Mouse (Mus musculus): Measurements from ENCODE around the gene Pias4. TPM values are rescaled to one million over a fixed set of nuclear protein-coding genes. Genes with fewer than 3 reads are reported as not detected.
A peak's percentile ranks its signal among the peaks of the same experiment; 100 is the strongest.
"Not testable (repeated sequence)": the region's sequence is repeated elsewhere in the genome, so short reads cannot be mapped to it uniquely, and the experiment has no call there.

Pias4 gene
- 13.0 to 24.9 TPM (median 21.2 TPM) in 3 replicates for total RNA-seq (2017)

DNA sequence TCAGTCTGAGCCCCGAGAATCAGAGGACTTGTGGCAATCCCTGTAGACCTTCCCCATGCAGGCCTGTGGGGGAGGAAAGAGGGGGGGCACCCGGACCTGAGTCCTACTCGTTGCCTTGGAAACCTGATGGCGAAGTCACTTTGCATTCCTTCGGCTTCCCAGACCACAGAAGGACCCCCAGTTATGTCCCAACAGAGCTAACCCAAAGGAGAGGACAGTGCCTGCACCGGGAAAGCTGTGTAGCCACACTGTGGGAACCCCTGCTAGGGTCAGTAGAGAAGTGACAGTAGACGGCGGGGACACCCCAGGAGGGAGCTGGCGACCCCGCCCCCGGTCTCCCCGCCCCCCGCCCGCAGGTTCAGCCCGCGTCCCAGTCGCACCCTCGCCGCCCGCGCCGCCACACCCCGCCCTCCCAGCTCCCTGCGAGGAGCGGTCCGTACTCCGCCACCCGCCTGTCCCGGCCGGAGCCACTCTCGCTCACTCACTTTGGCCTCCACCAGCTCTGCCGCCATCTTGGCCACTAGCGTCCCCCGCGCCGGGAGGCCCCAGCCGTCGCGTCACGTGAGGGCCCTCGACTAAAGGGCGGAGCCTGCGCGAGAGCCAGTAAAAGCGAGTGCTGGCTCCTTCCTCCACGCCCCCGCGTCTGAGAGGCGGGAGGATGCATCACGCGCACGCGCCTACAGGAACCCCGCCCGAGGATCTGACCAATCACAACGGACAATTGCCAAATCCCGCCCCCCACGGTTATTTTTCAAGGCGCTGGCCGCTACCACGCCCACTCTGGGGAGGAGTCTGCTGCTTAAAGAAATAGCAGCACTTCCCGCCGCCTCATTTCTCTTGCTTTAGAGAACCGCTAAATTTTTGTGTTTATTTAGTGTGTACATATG is at the start of gene Pias4:
Gene Pias4, minus strand, starts transcription at position 724 of the 887 bp plus-strand sequence.
- ATAC-seq (replicated peaks; ENCODE audit: insufficient number of reproducible peaks, low FRiP score, low TSS enrichment, poor library complexity, severe bottlenecking), result peak; percentile 89

DNA sequence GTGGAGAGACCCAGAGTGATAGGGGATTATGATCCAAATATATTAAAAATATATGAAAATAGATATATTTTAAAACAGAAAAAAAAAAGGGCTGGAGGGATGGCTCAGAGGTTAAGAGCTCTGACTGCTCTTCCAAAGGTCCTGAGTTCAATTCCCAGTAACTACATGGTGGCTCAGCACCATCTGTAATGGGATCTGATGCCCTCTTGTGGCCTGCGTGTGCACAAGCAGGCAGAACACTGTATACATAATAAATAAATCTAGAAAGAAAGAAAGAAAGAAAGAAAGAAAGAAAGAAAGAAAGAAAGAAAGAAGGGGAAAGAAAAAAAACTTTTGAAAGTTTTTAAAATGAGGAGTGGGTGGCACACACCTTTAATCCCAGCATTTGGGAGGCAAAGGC is 49.5 kb upstream of the Pias4 start:
- ATAC-seq (replicated peaks; ENCODE audit: insufficient number of reproducible peaks, low FRiP score, low TSS enrichment, poor library complexity, severe bottlenecking), result not testable (repeated sequence)

- ATAC-seq (replicated peaks; ENCODE audit: insufficient number of reproducible peaks, low FRiP score, low TSS enrichment, poor library complexity, severe bottlenecking), result no peak
Measured at GRCm38 (mm10) chr10:81216810-81217209, 49.1 kb upstream of the Pias4 start.

- no peak for ATAC-seq (replicated peaks; ENCODE audit: insufficient number of reproducible peaks, low FRiP score, low TSS enrichment, poor library complexity, severe bottlenecking)
Measured at GRCm38 (mm10) chr10:81216260-81216659, 48.5 kb upstream of the Pias4 start.

DNA sequence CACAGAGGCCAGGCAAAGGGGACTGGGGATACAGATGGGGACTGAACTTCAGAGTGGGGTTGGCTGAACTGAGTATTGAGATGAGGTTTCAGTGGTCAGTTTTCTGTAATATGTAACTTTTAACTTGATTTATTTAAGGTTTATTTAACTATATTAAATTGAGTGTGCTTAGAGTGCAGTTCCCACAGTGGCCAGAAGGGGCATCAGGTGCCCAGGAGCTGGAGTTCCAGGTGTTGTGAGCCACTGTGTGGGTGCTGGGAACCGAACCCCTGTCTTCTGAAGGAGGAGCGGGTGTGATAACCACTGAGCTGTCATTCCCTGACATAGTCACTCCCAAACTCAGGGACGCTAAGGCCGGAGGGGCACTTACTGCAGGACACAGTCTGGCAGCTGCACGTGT is 42.4 kb upstream of the Pias4 start:
- ATAC-seq (replicated peaks; ENCODE audit: insufficient number of reproducible peaks, low FRiP score, low TSS enrichment, poor library complexity, severe bottlenecking), result no peak

GRCm38 (mm10) chr10:81204137-81204536 is 36.4 kb upstream of the Pias4 start:
- no peak for ATAC-seq (replicated peaks; ENCODE audit: insufficient number of reproducible peaks, low FRiP score, low TSS enrichment, poor library complexity, severe bottlenecking)

- ATAC-seq (replicated peaks; ENCODE audit: insufficient number of reproducible peaks, low FRiP score, low TSS enrichment, poor library complexity, severe bottlenecking), result no peak
Measured at GRCm38 (mm10) chr10:81202978-81203720, 35.4 kb upstream of the Pias4 start.

DNA sequence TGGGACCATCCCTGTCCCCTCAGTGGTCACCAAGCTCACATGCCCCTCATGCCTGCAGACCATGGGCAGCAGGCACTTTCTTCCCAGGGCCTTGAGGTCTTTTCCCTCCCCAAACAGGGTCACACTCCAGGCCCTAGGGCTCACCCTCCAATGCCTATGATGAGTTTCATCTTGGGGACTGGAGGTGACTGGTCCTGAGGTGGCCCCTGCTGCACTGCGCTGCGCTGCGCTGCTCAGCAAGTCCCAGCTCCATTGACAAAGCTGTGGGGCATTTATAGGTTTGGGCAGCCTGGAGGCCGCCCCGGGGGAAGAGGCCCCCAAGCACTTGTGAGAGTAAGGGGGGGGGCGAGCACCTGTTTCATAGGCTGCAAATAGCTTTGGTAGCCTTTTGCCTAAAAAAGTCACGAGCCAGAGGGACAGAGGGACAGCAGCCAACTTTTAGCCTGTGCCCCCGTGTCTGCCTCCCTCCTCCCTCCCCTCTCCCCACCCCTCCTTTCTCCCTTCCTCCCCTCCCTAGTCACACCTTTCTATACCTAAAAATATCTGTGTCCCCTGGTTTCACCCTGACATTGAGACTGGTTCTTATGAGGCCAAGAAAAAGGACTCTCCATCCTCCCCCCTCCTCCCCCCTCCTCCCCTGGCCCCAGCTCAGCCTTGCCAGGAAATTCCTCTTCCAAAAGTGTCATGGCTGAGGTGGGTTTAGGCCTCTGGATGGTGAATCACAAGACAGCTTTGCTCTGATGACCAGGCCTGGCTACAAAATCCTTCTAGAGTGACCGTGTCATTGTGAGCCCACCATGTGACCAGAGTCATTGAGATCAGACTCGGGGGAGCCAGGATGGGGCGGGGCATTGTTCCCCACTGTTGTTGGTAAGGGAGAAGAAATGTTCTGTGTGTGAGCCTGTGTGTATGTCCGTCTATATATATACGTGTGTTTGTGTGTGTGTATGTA is 34.4 kb upstream of the Pias4 start, which contains the start of gene Nmrk2:
Gene Nmrk2, minus strand, starts transcription at position 245 of the 952 bp plus-strand sequence.
- no peak for ATAC-seq (replicated peaks; ENCODE audit: insufficient number of reproducible peaks, low FRiP score, low TSS enrichment, poor library complexity, severe bottlenecking)

GRCm38 (mm10) chr10:81200605-81201287 is 33.0 kb upstream of the Pias4 start:
- no peak for ATAC-seq (replicated peaks; ENCODE audit: insufficient number of reproducible peaks, low FRiP score, low TSS enrichment, poor library complexity, severe bottlenecking)

DNA sequence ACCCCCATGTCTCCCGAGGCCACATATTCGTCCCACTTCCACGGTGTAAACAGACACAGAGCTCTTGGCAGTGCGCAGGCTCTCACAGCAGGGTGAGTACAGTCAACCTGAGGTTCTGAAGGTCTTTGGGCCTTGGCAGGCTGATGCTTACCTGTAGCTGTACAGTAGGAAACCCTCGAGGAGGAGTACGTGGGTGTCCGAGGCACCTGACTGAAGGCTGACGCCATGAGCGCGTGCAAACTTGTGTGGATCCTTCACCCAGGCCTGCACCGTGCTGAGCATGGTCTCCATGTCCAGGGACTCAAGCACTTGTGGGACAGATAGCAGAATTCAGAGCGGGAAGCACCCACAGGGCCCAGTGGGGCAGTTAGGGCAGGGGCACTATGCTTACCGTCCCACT is 32.4 kb upstream of the Pias4 start:
- ATAC-seq (replicated peaks; ENCODE audit: insufficient number of reproducible peaks, low FRiP score, low TSS enrichment, poor library complexity, severe bottlenecking), result no peak

DNA sequence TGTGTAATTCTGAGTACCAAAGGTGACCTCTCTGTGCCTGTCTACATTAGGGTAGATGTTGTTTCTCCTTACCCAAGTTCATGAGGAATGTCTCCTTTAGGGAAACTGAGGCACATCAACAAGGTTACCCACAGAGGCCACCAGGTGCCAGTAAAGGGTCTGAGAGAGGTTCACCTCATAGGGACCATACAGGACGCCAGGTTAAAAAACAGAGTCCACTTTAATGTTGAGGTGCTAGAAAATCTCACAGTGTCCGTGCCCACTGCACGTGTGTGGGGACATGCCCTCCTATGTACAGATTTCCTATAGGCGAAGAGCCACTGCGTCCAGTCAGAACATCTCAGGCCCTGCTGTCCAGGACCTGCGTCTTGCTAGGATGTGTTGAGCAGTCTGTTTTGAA is 31.3 kb upstream of the Pias4 start:
- no peak for ATAC-seq (replicated peaks; ENCODE audit: insufficient number of reproducible peaks, low FRiP score, low TSS enrichment, poor library complexity, severe bottlenecking)

GRCm38 (mm10) chr10:81198230-81198629 is 30.5 kb upstream of the Pias4 start:
- peak; percentile 44; the same call in 1 of the 2 replicates for ATAC-seq (replicated peaks; ENCODE audit: insufficient number of reproducible peaks, low FRiP score, low TSS enrichment, poor library complexity, severe bottlenecking)

DNA sequence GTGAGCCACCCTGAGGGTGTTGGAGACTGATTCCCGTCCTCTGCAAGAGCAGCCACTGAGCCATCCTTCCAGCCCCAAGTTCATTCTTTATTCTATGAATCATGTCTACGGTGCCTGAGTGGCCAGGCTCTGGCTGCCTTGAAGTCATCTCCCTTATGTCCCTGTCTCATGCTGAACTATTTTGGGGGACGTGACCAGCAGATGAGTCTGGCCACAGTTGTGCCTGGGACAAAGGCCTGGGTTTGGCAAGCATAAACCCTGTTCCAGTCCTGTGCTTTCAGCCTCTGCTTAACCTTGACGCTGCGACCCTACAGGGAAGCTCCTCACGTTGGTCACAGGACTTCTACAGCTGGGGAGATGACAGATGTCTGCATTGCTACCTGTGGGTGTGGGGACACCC is 29.6 kb upstream of the Pias4 start:
- no peak for ATAC-seq (replicated peaks; ENCODE audit: insufficient number of reproducible peaks, low FRiP score, low TSS enrichment, poor library complexity, severe bottlenecking)

DNA sequence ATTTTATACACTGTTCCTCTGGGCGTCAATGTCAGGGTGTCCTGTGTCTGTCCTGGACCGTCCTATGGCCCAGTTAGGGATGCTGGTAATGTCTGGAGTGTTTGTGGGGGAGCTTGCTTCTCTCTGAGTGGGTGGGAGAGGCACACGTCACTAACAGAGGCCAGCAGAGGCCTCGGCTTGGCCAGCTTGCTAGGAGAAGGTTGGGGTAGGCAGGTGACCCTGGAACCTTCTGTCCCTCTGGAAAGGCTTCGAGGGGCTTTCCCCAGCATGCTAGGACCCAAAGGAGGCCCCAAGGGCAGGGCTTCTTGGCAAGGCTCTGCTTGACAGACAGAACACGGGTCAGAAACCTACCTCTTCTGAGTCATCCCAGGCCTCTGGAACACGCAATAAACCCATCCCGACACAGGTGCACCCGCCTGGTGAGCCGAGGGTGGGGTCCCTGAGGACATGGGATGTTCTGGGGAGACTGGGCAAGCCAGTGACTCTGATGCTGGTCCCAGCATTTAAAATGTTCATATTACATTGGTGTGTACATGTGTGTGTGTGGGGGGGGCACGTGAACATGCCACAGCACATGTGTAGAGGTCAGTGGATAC is 28.8 kb upstream of the Pias4 start:
- no peak for ATAC-seq (replicated peaks; ENCODE audit: insufficient number of reproducible peaks, low FRiP score, low TSS enrichment, poor library complexity, severe bottlenecking)

DNA sequence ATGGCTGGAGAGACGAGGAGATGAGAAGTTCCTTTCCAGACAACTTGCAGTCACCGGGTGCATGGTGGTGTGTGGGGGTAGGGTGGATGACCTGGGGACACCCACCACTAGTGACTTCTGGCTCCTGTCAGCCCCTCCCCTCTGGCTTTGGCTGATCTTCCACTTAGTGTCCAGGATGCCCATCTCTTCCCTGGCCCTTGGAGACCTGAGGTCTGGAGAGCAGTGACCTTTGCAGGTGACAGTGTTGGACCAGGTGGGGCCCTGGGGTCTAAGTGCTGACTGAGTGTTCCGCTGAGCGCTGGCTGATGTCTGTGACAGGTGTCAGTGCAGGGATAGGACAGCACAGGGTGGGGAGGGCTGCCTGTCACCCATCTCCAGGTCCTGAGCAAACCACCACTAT is 27.6 kb upstream of the Pias4 start:
- no peak for ATAC-seq (replicated peaks; ENCODE audit: insufficient number of reproducible peaks, low FRiP score, low TSS enrichment, poor library complexity, severe bottlenecking)

DNA sequence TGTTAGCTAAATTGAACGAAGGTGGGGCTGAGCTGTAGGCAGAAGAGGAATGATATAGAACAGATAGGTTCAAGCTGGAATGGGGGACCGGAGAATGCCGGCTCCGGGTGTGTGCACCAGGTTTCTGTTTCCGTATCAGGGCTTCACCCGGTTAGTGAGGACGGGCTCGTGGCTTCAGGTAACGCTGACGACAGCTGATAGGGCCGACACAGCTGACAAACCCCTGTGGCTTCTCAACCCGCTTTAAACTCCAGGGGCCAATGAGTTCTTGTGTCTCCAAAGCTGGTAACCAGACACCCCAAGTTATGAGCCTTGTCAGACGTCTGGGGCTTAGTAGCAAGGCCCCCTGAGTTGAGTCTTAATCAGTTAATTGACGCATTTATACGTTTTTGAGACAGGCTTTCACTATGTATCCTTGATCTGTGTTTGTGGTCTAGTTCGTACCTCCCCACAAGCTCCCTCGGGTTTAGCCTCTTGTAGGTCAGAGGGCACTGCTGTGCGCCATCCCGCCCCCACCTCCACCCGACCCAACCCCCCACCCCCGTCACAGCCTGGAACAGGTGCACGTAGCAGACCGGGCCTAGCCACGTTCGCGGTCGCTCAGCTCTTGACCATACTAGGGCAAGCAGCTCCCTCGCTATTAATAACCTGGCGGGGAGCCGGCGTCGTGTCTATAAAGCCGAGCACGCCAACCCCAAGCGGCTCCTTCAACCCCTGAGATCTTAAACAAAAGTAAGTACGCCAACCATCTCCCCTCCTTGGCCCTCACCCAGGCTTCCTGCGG is 26.5 kb upstream of the Pias4 start:
- ATAC-seq (replicated peaks; ENCODE audit: insufficient number of reproducible peaks, low FRiP score, low TSS enrichment, poor library complexity, severe bottlenecking), result 0 out of 2 replicates have a peak, but pooled peaks have one; percentile 0

- no peak for ATAC-seq (replicated peaks; ENCODE audit: insufficient number of reproducible peaks, low FRiP score, low TSS enrichment, poor library complexity, severe bottlenecking)
Measured at GRCm38 (mm10) chr10:81192968-81193501, 25.3 kb upstream of the Pias4 start.
